Mouse (Mus musculus) embryonic fibroblast, embryonic 13.5 days (primary cell): ENCODE measurements around the gene Scamp5.

Source experiments
- CTCF ChIP-seq: IDR thresholded peaks from 2 replicates; pipeline ENCODE4 v1.5.1; 2011; ENCODE audit warnings: mild to moderate bottlenecking, control low read depth, low read length, moderate library complexity, borderline replicate concordance; ENCODE audit not compliant: insufficient read depth
- POLR2A ChIP-seq: IDR thresholded peaks from 2 replicates; pipeline ENCODE4 v1.6.1; 2011; ENCODE audit warnings: low read depth, mild to moderate bottlenecking, control low read depth, low read length, moderate library complexity

- TF ChIP-seq CTCF (no peak), POLR2A (no peak)
Observed at GRCm38 (mm10) chr9:57462866-57463265, 5.0 kb downstream of the Scamp5 start.
